Mouse (Mus musculus): ENCODE data around the gene Prmt2.

DNA sequence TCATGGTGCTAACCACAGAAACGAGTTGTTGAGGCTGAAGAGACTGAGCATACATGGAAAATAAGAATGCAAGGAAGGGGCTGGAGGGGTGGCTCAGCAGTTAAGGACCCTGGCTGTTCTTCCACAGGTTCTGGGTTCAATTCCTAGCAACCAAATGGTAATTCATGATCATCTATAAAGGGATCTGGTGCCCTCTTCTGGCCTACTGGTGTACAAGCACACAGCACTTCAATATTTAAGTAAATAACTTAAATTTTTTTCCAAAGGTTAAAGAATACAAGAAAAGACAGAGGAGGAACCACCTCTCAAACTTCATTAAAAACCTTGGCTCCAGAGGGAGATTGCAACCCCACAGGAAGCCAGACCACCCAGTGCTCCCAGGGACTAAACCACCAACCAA, 8.0 kb downstream of the Prmt2 start:
- no peak for TF ChIP-seq GATA1 (IDR thresholded peaks at IDR 0.05; ENCODE audit: borderline replicate concordance, low read length)
- TF ChIP-seq FLI1 (IDR thresholded peaks at IDR 0.05; ENCODE audit: low read length), result no peak
